Mouse (Mus musculus) erythroblast, embryonic 14.5 days (primary cell): ENCODE data around the gene 1700001C19Rik.

Source experiments
- GATA1 ChIP-seq: IDR thresholded peaks from 2 replicates; pipeline ENCODE4 v1.6.1; 2012; ENCODE audit warnings: low read length, inconsistent platforms, mixed read lengths
- TAL1 ChIP-seq: IDR thresholded peaks from 3 replicates; pipeline ENCODE4 v1.6.1; 2012; ENCODE audit warnings: low read length, inconsistent platforms, mixed read lengths

DNA sequence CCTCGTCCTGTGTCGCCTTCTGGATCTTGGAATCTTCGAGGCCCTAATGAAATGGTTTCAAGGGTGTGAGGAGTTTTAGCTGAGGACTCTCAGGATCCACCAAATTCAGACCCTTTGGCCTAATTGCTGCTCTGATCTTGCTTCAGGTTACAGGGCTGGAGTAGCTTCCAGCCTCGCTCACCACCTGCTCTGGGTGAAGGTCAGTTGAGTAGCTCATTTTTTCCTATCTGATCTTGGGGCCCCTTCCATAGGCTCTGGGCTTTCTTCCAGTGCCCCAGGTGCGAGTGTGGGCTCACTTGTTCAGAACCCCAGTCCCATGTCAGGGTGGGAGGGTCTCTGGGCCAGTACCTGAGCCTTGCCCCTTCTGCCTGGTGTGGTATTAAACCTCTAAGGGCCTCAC, 12.3 kb upstream of the 1700001C19Rik start:
- TF ChIP-seq TAL1 (no peak), GATA1 (no peak)
